Mouse (Mus musculus): ENCODE data around the gene Nfatc2. TPM values are rescaled to one million over a fixed set of nuclear protein-coding genes. Genes with fewer than 3 reads are reported as not detected.

Gene Nfatc2
- polyA plus RNA-seq, 1 experiment from 2014 or later, result 3.7 TPM

DNA sequence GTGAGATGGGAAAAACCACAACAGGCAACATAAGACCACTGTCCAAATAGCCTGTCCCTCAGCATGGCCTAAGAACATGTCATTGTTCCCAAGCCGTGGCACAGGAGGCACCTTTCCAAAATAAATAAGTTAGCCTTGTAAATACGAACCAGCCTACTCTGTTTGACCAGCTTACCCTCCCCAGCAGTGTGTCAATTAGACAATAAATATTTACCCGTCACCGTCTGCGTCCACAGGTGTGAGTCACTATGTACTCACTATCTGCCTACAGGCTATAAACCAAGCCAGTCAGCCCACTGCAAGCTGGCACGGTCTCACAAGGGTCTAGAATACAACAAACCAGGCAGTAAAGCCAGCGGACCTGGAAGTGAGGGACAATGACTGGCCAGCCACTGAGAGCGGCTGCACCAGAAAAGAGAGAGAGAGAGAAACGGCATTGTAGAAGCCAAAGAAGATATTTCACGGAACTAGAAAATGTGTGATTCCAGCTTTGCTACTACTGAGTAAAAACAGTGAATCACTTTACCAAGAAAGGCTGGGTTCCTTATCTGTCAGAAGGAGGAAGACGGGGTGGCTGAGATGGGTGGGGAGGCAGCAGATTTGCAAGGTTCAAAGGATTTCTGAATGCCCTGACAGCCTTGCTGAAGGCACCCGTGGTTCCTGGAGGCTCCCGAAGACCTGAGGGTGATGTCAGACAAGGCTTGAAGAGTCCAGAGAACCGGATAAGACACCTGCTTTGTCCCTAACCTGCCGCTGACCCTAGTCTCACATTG, 69.2 kb downstream of the Nfatc2 start:
- Histone ChIP-seq H3K9me3 (ENCODE audit: control insufficient read depth, low read length) (no peaks in the 10 kb centered on the region), H3K4me1 (replicated peaks; ENCODE audit: control insufficient read depth, insufficient read depth, low read length) (no peaks in the 10 kb centered on the region), H3K9ac (no peak overlapping the region), H3K27me3 (ENCODE audit: control insufficient read depth, insufficient read depth, low read length) (no peaks in the 10 kb centered on the region), H3K36me3 (replicated peaks; ENCODE audit: control insufficient read depth, insufficient read depth) (no peaks in the 10 kb centered on the region), H3K4me3 (replicated peaks; ENCODE audit: low read length) (no peak overlapping the region), H3K27ac (no peak overlapping the region), H3K4me2 (replicated peaks) (no peak overlapping the region)
- DNase-seq (ENCODE audit: low spot score) (no peak), ATAC-seq (ENCODE audit: low FRiP score) (no peak)
- 75% methylated on average over 15 of the region's 15 CpGs for WGBS

DNA sequence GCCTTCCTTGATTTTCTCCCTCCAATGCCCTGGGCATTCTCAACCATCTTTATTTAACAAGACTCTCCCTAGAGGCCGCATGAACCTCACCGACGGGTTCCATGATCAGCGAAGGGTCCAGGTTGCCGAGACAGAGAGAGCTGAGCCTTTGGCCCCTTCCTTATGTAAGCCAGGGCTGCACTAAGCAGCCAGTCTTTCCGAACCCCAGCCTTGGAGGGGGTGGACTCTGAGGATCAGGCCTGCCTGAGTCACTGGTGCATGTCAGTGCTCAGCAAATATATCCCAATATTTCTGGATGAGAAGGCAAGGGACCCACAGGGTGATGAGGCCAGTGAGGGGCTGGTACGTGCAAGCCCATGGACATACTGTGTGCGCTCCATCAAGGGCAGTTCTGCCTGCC, 72.9 kb downstream of the Nfatc2 start:
- 77% methylated on average over 8 of the region's 8 CpGs for WGBS
- ATAC-seq (ENCODE audit: low FRiP score), result no peak

DNA sequence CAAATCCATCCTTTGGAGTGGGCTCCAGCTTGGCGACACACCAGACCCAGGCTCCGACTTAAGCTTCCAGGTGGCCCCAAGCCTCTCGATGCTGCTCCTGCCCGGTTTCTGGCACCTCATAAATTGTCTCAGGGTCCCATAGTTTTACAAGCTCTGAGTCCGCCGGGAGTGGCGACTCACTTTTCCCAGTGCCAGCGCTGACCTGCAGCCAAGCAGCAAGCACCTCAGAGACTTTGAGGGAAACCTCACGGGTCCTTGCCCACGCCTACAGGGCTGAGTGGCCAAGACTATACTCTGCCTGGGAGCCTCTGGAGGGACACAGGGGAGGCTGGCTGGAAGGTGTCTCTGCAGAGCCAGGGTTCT, 74.0 kb downstream of the Nfatc2 start:
- ATAC-seq (ENCODE audit: low FRiP score) (no peak), DNase-seq (ENCODE audit: low spot score) (no peak)
- H3K36me3 ChIP-seq (replicated peaks; ENCODE audit: control insufficient read depth, insufficient read depth), result no peaks in the 10 kb centered on the region
- H3K9me3 ChIP-seq (ENCODE audit: control insufficient read depth, low read length), result 0 out of 2 replicates have a peak, but pooled peaks cover 5% of the 10 kb centered on the region
- no peak overlapping the region for H3K4me2 ChIP-seq (replicated peaks)
- no peaks in the 10 kb centered on the region for H3K27me3 ChIP-seq (ENCODE audit: control insufficient read depth, insufficient read depth, low read length)
- WGBS, result 94% methylated on average over 10 of the region's 10 CpGs
- no peak overlapping the region for H3K27ac ChIP-seq
- H3K4me3 ChIP-seq (replicated peaks; ENCODE audit: low read length), result no peak overlapping the region
- H3K9ac ChIP-seq, result no peak overlapping the region
- peaks cover 12% of the 10 kb centered on the region for H3K4me1 ChIP-seq (replicated peaks; ENCODE audit: control insufficient read depth, insufficient read depth, low read length)

More for the DNA sequence above, 72.9 kb downstream of the Nfatc2 start:
- Histone ChIP-seq H3K9me3 (ENCODE audit: control insufficient read depth, low read length) (0 out of 2 replicates have a peak, but pooled peaks cover 5% of the 10 kb centered on the region), H3K4me1 (replicated peaks; ENCODE audit: control insufficient read depth, insufficient read depth, low read length) (peaks cover 12% of the 10 kb centered on the region), H3K36me3 (replicated peaks; ENCODE audit: control insufficient read depth, insufficient read depth) (no peaks in the 10 kb centered on the region), H3K27ac (no peak overlapping the region), H3K27me3 (ENCODE audit: control insufficient read depth, insufficient read depth, low read length) (no peaks in the 10 kb centered on the region), H3K4me2 (replicated peaks) (no peak overlapping the region), H3K9ac (no peak overlapping the region), H3K4me3 (replicated peaks; ENCODE audit: low read length) (no peak overlapping the region)
- DNase-seq (ENCODE audit: low spot score), result no peak

DNA sequence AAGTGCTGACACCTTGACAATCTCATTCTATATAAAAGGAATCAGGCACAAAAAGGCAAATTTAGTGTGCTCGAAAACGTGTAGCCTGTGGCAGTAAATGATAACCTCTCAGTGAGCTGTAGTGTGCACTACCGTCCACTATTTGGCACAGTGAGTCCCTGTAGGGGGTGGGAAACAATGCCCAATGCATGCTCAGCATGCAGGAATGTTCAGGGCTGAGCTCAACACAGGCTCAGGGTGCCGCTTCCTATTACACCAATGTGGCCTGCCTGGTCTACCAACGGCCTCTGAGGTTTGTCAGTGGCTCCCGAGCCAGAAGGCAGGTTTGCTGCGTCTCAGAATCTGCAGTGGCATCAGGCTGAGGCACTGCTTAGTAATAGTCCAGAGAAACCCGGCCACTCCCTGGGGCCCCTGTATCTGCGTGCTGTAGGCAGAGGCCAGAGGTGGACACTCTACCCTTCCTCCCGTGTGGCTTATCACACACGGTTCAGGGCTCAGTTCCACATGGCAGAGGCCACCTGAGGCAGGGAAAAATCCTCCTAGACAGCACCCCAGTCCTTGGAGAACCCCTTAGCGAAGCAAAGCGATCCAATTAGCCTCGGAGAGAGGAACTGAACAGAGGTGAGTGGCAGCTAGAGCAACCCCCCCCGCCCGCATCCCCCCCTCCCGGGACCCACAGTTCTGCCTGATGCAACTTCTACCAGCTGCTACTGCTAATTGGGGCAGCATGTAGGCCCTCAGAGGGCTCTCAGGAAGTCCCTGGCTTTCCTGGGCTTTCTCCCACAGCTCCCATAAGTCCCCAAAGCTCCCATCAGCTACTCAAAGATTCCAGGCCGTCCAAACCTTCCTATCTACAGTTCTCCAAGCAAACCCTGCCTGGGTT, 74.7 kb downstream of the Nfatc2 start:
- 85% methylated on average over 18 of the region's 18 CpGs for WGBS
- ATAC-seq (ENCODE audit: low FRiP score) (no peak), DNase-seq (ENCODE audit: low spot score) (no peak)
- no peak overlapping the region for H3K27ac ChIP-seq
- peaks cover 12% of the 10 kb centered on the region for H3K4me1 ChIP-seq (replicated peaks; ENCODE audit: control insufficient read depth, insufficient read depth, low read length)
- H3K9me3 ChIP-seq (ENCODE audit: control insufficient read depth, low read length), result 0 out of 2 replicates have a peak, but pooled peaks cover 5% of the 10 kb centered on the region
- H3K4me2 ChIP-seq (replicated peaks), result no peak overlapping the region
- no peak overlapping the region for H3K9ac ChIP-seq
- no peaks in the 10 kb centered on the region for H3K27me3 ChIP-seq (ENCODE audit: control insufficient read depth, insufficient read depth, low read length)
- no peak overlapping the region for H3K4me3 ChIP-seq (replicated peaks; ENCODE audit: low read length)
- no peaks in the 10 kb centered on the region for H3K36me3 ChIP-seq (replicated peaks; ENCODE audit: control insufficient read depth, insufficient read depth)

DNA sequence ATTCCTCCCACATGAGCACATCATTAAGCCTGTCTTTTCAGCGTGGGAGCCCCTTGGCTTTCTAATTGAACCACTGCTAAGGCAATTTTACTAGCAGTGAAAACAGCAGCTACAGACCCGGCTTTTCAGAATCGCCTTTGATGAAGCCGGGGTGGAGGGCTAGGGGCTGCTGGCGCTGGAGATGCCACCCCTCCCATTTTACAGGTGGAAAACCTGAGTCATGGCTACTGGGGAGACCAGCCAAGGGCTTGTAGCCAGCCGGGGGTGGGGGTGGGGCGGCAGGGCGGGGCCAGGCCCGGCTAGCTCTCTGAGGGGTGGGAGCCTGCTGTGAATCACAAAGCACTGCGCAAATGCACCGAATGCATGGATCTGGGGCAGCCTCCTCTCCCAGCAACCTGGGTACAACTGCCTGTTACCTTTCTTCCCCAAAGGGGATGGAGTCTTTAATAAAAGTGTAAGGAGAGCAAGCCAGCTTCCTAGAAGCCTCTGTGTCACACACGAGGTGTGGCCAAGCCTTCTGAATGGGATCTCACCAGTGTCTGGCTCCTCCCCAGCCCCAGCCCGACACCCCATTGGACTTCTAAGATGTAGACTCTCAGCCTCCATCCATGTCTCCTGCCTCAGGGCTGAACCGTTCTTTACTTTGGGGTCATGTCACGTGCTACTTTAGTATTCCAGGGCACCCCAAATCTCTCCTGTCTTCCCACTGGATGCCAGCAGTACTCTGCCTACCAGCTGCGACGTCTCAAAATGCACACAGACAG, 75.9 kb downstream of the Nfatc2 start:
- Histone ChIP-seq H3K4me3 (replicated peaks; ENCODE audit: low read length) (peak overlapping the region; percentile 12; the same call in 1 of the 2 replicates), H3K4me1 (replicated peaks; ENCODE audit: control insufficient read depth, insufficient read depth, low read length) (peaks cover 12% of the 10 kb centered on the region), H3K27ac (peak overlapping the region; percentile 39; the same call in 1 of the 2 replicates), H3K9me3 (ENCODE audit: control insufficient read depth, low read length) (0 out of 2 replicates have a peak, but pooled peaks cover 5% of the 10 kb centered on the region), H3K36me3 (replicated peaks; ENCODE audit: control insufficient read depth, insufficient read depth) (no peaks in the 10 kb centered on the region), H3K4me2 (replicated peaks) (peak overlapping the region; percentile 42), H3K27me3 (ENCODE audit: control insufficient read depth, insufficient read depth, low read length) (no peaks in the 10 kb centered on the region), H3K9ac (peak overlapping the region; percentile 1; the same call in 1 of the 2 replicates)
- peak; percentile 53 for DNase-seq (ENCODE audit: low spot score)
- ATAC-seq (ENCODE audit: low FRiP score), result peak; percentile 35; the same call in 1 of the 2 replicates
- 8% methylated on average over 17 of the region's 17 CpGs for WGBS

DNA sequence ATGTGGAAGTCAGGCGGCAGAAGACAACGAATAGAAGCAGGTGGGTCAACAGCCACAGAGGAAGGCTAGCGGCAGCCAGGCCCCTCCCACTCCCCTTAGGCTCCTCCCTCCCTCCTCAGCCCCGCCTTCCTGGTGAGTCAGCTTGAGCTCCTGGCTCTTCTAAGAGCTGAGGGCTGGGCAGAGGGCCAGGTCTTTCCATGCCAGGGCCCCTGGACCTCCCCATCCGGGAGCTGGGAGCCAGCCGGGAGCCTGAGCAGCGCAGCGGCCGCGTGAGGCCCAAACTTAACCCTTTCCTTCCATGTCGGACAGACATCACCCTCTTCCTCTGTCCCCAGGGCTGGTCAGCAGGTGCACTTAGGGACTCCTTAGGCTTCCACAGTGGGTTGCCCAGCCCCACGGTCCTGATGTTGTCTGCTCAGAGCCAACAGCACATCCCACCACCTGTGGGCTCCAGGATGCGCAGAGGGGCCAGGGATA, 76.5 kb downstream of the Nfatc2 start:
- peaks cover 12% of the 10 kb centered on the region for H3K4me1 ChIP-seq (replicated peaks; ENCODE audit: control insufficient read depth, insufficient read depth, low read length)
- 0 out of 2 replicates have a peak, but pooled peaks cover 5% of the 10 kb centered on the region for H3K9me3 ChIP-seq (ENCODE audit: control insufficient read depth, low read length)
- H3K4me3 ChIP-seq (replicated peaks; ENCODE audit: low read length), result peak overlapping the region; percentile 12; the same call in 1 of the 2 replicates
- DNase-seq (ENCODE audit: low spot score), result peak; percentile 79
- no peaks in the 10 kb centered on the region for H3K36me3 ChIP-seq (replicated peaks; ENCODE audit: control insufficient read depth, insufficient read depth)
- WGBS, result 2% methylated on average over 13 of the region's 13 CpGs
- H3K4me2 ChIP-seq (replicated peaks), result peak overlapping the region; percentile 42
- H3K9ac ChIP-seq, result peak overlapping the region; percentile 1; the same call in 1 of the 2 replicates
- no peaks in the 10 kb centered on the region for H3K27me3 ChIP-seq (ENCODE audit: control insufficient read depth, insufficient read depth, low read length)
- ATAC-seq (ENCODE audit: low FRiP score), result peak; percentile 86
- H3K27ac ChIP-seq, result no peak overlapping the region

DNA sequence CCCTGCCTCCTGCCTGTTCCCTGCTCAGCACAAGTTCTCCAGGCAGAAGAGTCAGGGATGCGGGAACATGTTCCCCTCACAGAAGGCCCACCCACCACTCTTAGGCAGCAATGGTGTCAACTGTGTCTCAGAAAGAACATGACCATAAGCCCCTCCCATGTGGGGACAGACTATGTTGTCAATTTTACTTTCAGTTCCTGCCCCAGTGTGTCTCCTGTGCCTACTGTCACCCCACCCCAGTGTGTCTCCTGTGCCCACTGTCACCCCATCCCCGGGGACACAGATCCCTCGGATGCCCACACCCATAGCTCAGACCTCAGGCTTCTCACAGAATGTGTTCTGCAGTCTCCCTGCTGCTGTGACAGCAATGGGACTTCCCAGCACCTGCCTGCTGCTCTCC, 79.2 kb downstream of the Nfatc2 start:
- H3K27me3 ChIP-seq (ENCODE audit: control insufficient read depth, insufficient read depth, low read length), result no peaks in the 10 kb centered on the region
- H3K9ac ChIP-seq, result no peak overlapping the region
- H3K36me3 ChIP-seq (replicated peaks; ENCODE audit: control insufficient read depth, insufficient read depth), result no peaks in the 10 kb centered on the region
- 0 out of 2 replicates have a peak, but pooled peaks cover 5% of the 10 kb centered on the region for H3K9me3 ChIP-seq (ENCODE audit: control insufficient read depth, low read length)
- ATAC-seq (ENCODE audit: low FRiP score) (no peak), DNase-seq (ENCODE audit: low spot score) (no peak)
- H3K27ac ChIP-seq, result no peak overlapping the region
- peaks cover 12% of the 10 kb centered on the region for H3K4me1 ChIP-seq (replicated peaks; ENCODE audit: control insufficient read depth, insufficient read depth, low read length)
- 82% methylated on average over 3 of the region's 3 CpGs for WGBS
- H3K4me2 ChIP-seq (replicated peaks), result no peak overlapping the region
- no peak overlapping the region for H3K4me3 ChIP-seq (replicated peaks; ENCODE audit: low read length)

DNA sequence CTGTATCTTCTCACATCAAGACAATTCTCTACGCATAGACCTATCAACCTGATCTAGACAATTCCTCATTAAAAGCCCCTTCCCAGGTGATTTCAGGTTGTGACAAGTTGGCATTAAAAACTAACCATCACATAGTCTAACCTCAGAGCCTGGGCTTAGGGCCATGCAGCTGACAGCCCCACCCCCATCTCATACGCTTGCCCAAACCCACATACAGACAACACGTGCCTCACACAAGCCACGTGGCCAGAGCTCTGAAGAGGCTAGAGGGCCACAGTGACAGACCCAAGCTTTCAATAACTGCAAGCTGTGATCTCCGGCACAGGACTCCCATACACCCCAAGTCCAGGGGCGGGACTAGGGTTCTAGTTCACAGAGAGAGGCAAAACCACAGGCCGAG, 80.7 kb downstream of the Nfatc2 start:
- Histone ChIP-seq H3K36me3 (replicated peaks; ENCODE audit: control insufficient read depth, insufficient read depth) (no peaks in the 10 kb centered on the region), H3K4me1 (replicated peaks; ENCODE audit: control insufficient read depth, insufficient read depth, low read length) (peaks cover 10% of the 10 kb centered on the region), H3K4me2 (replicated peaks) (no peak overlapping the region), H3K9ac (no peak overlapping the region), H3K4me3 (replicated peaks; ENCODE audit: low read length) (no peak overlapping the region), H3K9me3 (ENCODE audit: control insufficient read depth, low read length) (no peaks in the 10 kb centered on the region), H3K27ac (no peak overlapping the region), H3K27me3 (ENCODE audit: control insufficient read depth, insufficient read depth, low read length) (no peaks in the 10 kb centered on the region)
- no peak for DNase-seq (ENCODE audit: low spot score)
- ATAC-seq (ENCODE audit: low FRiP score), result no peak
- 95% methylated on average over 7 of the region's 7 CpGs for WGBS

All from hindbrain, embryonic 14.5 days (tissue).